Mouse (Mus musculus) liver, adult (tissue): ENCODE results near the gene Cd109.

Experiments used
- GATA4 ChIP-seq: IDR thresholded peaks from 2 replicates; pipeline ENCODE4 v1.6.1; 2014; ENCODE audit warnings: mild to moderate bottlenecking, low read length; ENCODE audit not compliant: insufficient replicate concordance

Gene Cd109

DNA sequence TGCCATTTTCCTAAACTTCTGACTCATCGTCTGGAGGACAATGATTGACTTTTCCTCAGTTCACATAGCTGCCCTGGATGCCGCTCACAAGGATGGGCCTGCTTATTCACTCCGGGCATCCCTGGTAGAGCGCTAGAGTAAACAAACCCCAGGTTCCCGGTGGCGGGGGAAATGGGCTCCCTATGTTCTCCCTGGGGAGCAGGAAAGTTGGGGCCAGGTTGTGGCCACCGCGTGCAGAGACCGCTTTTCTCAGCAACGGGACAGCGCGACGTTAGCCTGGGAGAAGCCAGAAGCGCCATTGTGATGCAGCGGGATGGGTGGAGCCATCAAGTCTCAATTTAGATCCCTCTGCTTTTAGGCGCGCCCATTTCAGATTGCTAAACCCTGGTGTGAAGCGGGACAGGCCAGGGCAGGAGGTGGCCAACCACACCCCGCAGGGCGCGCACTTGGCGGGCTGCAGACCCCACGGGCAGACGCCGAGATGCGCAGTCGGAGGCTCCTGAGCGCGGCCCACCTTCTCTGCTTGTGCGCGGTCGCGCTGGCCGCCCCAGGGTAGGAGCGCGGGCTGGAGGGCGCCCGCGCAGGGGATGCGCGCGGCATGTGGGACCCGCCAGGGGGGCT lies at the start of gene Cd109:
TSS of gene Cd109 (plus strand) at position 146 of the 621 bp plus-strand sequence.
- TF ChIP-seq GATA4: no peak

DNA sequence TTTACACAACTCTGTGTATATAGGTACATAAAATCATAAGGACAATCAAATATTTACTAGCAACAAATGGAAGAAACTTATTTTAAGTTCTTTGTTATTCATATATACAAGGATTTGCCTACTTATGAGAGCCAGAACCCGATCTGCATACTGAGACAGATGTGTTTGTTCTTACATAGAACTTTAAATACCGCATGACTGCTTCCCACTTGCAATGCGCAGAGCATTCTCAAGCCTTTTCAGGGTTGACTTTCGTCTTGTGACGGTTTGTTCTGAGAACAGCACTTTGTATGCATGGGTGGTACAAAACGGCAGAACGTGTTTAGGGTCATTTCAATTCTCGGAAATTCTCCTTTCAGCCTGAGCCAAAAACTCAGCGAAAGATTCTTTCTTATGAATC lies 45.4 kb upstream of the Cd109 start:
- no peak for TF ChIP-seq GATA4

DNA sequence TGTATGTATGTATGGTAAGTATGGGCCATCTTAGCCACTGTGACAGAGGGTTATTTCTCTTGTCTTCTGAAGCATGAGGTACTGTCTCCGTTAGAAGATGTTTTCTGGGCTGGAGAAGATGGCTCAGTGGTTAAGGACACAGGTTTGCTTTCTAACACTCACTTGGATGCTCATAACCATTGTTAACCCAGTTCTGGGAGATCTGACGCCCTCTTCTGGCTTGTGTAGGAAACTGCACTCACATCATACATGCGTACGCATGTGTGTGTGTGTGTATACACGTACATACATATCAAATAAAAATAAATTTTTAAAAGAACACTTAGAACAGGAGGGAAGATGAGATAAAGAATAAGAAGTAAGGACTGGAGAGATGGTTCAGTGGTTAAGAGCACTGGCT lies 38.9 kb upstream of the Cd109 start:
- TF ChIP-seq GATA4: no peak

DNA sequence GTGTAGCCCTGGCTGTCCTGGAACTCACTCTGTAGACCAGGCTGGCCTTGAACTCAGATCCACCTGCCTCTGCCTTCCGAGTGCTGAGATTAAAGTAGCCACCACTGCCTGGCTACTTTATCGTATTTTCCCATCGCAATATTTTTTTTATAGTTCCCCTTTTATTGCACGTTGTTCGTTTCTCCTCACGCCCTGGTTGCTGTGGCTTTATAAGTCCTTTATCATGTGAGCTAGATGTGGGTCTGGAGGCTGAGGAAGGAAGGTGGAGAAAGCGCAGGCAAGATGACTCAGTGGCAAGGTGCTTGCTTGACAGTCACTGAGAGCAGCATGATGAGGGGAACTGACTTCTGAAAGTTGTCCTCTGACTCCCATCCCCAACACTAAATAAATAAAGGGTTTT lies 36.5 kb upstream of the Cd109 start:
- TF ChIP-seq GATA4: no peak

DNA sequence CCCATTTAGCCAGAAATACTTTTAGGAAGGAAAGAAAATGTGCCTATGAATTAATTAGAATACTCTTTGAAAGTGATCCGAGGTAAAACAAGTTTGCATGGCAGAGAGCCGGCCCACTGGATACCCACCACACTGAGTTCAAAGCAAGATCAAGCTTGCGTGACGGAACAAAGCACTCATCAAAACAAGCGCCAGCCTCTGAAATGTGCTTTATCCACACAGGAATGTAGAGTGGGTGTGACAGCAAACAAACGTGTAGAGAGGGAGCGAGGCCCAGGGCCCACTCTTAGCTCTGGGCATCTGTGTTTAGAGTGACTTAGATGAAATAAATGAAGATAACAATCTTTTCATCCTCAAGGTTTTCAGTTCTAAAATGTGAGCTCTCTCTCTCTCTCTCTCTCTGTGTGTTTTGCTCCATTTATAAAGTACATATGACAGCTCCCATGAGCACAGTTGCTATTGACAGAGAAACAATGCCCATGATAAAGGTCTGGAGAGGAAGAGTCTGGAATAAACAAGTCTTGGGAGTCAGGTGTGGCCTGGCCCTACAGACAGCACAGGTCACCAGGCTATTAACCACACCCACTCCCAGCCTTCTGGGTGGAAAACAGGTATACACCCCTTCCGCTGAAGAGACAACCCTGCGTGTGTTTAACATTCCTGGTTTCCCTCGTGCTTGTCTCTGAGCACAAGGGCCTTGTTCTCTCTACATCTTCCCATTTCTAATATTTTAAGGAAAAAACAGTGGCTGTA lies 35.5 kb upstream of the Cd109 start:
- no peak for TF ChIP-seq GATA4

DNA sequence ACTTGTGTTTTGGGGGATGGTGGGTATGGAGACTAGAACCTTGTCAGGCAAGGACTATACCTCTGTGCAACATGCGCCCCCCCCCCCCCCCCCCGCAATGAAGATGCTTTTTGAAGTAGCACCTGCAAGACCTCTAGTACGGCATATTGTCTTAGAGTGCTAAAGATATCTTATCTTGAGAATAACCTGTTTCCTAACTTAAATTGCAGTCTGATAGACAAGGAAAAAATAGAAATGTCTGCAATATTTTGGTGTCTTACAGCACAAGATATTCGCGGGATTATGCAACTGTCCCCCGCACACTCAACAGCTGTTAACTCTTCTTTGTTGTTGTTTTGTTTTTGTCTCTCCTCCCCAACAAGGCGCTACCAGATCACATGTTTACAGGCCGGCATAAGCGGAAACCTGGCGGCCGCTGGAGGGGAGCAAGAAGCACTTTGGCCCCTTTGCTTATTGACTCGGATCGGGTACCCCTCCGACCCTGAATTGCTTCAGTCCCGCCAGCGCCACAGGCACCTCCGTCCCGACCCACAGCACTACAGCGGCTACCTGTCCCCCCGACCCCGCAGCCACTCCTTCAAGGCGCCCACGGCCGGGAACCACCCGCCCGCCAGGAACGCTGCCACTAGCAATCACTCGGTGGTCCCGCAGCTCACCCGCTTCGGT lies 28.0 kb upstream of the Cd109 start:
- TF ChIP-seq GATA4: no peak

DNA sequence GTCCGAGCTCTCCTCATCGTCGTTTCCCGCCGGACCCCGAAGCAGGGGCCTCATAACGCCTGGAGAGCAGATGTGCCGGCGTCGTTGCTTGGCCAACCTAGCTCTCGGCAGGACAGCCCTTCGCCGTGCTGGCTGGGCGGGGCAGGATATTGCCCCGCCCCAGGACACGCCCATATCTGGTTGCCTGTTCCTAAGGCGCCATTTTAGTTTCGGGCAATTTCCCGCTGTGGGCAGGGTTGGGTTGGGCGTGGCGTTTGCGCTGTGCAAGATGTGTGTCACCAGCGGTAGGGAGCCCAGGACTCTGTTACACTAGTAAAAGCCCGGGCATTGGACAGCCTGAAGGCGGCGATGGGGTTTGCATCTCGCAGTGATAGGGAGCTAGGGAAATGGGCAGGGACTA lies 27.4 kb upstream of the Cd109 start, which contains the start of gene Slc17a5:
TSS of gene Slc17a5 (minus strand) at position 128 of the 400 bp plus-strand sequence.
- TF ChIP-seq GATA4: no peak; the same call in 1 of the 2 replicates

DNA sequence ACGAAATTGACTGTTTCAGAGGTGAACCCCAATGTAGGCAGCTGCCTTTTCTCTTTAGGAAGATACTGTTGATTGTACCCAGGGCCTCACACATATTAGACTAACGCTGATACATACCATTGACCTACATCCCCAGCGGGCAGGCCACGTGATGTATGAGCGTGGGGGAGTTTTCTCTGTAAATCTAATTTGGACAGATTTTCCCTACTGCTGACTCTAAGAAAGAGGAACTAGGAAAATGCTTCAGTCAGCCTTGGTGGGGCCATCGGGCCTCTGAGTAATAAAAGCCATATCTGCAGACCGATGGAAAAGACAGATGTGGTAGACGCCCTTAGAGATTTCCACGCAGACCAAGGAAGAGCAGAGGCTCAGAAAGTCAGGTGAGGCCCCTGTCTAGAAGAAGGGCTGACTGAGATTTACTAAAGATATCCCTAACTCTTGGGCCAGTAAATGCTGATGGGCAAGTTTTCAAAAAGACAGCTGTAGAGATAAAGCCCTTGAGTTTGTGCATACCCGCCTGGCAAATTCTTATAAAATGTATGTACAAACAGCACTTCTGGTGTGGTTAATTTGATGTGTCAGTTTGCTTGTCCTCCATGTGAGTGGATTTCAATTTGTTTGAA lies 26.8 kb upstream of the Cd109 start:
- no peak for TF ChIP-seq GATA4

DNA sequence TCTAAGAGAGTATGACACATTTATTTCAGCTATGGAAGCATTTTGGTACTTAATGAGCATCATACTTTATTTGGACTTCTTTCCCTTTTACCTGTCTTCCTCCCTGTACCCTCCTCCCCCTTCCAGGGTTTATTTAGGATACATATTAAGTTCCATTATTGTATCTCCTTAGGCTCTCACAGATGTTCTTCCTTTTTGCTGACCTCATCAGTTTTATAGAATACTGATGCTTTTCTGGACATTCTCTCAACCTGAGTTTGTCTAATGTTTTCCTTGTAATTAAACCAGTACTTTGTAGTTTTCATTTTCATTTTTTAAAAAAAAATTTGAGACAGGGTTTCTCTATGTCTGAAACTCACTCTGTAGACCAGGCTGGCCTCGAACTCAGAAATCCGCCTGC lies 24.9 kb upstream of the Cd109 start:
- TF ChIP-seq GATA4: no peak

DNA sequence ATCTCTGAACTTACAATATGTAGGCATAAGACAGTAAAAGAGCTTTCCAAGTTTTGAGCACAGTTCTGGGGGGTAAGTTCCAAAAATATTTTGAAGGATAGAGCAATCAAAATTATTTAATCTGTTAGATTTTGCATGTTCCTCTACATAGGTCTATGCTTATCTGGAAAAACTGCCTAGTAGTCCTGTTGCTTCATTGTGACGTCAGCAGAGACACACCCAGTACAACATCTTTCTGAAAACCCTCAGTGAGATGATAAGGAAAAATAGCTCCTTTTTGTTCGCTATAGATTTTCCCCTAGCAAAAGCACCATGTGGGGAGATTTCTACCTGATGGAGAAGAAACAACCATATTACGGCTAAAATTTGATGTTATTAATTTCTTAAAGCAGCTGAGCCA lies 20.1 kb upstream of the Cd109 start:
- no peak for TF ChIP-seq GATA4

DNA sequence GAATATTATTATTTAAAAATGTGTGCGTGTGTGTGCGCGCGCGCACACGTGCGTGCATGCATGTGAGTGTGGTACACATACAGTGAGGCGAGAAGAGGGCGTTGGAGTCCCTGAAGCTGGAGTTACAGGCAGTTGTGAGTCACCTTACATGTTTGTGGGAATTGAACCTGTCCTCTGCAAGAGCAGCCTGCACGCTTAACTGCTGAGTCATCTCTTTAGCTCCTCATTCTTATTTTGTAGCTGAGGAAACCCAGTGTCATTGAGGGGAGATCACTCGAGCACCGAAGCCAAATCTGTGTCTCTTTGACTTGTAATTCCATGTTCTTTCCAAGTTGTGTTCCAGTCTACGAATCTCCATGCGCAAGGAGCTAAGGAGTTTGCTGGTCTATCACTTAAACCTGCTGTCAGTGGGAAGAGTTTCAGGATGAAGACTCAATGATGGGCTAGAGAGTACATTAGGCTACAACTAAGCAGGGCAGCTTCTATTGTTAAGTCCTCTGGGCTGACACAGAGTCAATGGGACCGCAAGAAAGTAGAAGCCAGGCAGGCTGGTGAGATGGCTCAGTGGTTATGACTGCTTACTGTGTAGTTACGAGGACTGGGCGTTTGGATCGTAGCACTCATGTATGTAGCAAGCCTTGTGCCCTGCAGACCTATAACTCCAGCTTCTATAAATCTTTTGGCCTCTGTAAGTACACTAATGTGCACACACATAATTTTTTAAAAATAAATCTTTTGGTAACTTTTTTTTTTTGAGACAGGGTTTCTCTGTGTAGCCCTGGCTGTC lies 19.4 kb upstream of the Cd109 start:
- TF ChIP-seq GATA4: no peak

DNA sequence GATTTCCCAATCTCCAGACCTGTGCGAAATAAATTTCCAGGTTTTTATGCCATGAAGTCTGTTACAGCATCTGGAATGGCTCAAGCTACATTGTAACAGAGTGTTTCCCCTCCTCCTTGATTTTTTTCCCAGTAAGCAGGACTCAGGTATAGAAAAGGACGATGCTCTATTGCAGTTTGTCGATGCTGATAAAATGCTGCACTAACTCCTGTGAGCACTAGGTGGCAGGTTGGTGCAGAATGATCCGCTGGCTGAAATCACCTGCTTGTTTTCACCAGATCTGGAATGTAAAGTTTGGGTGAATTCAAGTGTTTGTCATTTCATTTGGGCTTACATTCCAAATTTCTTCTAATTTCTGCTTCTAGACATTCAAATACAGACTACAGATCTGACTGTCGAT lies 18.5 kb upstream of the Cd109 start:
- TF ChIP-seq GATA4: no peak

DNA sequence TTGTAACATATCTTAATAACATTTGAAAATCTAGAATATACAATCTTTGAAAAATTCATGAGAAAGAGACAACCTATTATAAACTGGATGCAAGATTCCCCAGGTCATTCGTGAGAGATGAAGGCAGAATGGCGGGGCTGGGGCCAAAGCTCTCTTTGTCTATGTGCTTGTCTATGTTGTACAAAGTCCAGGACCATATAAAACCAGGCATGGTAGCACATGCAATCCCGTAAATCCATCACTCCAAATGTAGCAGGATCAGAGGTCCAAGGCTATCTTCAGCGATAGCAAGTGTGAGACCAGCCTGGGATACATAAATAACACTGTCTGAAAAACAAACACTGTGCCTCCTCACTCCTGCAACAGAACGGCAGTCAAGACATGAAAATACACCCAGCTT lies 15.4 kb upstream of the Cd109 start:
- TF ChIP-seq GATA4: no peak

DNA sequence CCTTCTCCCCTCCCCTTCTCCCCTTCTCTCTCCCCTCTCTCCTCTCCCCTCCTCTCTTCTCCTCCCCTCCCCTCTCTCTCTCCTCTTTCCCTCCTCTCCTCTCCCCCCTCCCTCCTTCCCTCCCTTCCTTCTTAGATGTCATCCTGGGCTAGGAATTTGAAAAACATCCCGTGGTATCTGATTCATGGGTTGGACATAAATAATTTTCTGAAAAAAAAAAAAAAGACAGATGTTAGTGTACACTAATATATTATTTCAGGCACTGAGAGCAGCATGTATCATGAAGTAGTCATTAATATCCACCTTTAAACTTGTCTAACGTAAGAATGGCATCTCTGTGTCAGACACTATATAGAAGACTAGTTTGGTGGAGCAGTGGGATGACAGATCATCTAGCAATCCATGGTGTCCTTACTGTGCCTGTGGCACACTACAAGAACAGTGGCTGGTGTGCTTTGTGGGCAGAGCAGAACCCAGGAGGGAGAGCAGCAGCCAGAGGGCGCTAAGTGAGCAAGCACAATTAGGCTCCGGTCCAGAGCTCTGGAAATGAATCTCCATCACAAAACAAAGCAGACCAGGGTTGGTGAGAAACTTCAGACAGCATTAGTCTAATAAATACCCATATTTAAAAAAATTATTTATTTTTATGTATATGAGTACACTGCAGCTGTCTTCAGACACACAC lies 14.2 kb upstream of the Cd109 start:
- TF ChIP-seq GATA4: no peak
